Mouse (Mus musculus): ENCODE results near the gene Sacm1l.

Sacm1l gene

GRCm38 (mm10) chr9:123529392-123530157 lies at the start of gene Sacm1l:
Sacm1l (plus strand) TSS chr9:123529759.
- DNase-seq = peak; percentile 99

- DNase-seq = no peak
Measured at GRCm38 (mm10) chr9:123479876-123480252, 49.7 kb upstream of the Sacm1l start.

GRCm38 (mm10) chr9:123480253-123480921 lies 49.2 kb upstream of the Sacm1l start:
- peak; percentile 70 for DNase-seq

GRCm38 (mm10) chr9:123481136-123481535 lies 48.4 kb upstream of the Sacm1l start:
- no peak for DNase-seq

GRCm38 (mm10) chr9:123483598-123483997 lies 46.0 kb upstream of the Sacm1l start:
- DNase-seq = no peak

DNA sequence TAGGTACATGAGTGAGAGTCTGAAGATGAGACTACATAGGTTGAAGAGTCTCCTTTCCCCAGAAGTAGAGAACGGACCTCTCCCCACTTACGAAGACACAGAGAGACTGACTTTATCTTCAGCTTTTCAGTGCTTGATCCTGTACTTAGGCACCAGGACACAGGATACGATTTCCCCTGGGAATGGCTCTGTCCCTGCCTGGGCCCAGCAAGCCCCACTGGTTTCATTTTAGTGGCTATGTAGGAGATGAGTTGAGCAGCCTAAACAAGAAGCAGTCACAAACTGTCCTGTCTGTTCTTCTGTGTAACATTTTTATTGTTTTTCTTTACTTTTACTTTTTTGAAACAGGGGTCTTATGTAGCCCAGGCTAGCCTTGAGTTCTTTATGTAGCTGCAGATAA lies 44.7 kb upstream of the Sacm1l start:
- no peak for DNase-seq

DNA sequence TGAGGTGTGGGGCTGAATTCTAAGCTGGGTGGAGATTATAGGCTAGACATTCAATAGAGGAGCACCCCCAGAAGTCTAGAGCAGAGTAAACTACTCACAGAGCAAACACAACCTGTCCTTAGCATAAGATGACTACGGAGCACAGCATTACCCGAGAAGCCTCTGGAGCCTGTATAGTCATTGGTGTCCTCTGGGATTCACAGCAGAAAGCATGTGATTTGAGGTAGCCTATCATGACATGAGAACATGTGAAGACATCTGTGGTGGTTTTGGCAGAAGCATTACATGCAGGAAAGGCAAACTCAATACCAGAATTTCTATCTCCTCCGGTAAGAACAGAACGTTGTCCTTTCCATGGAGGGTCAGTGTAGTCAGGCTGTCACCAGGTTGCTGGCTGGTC lies 44.0 kb upstream of the Sacm1l start:
- DNase-seq = no peak

GRCm38 (mm10) chr9:123486635-123487034 lies 42.9 kb upstream of the Sacm1l start:
- no peak for DNase-seq

GRCm38 (mm10) chr9:123489073-123489472 lies 40.5 kb upstream of the Sacm1l start:
- no peak for DNase-seq

- no peak for DNase-seq
Measured at GRCm38 (mm10) chr9:123489727-123490343, 39.7 kb upstream of the Sacm1l start.

GRCm38 (mm10) chr9:123490930-123491329 lies 38.6 kb upstream of the Sacm1l start:
- no peak for DNase-seq

GRCm38 (mm10) chr9:123491917-123492585 lies 37.5 kb upstream of the Sacm1l start:
- DNase-seq = no peak

DNA sequence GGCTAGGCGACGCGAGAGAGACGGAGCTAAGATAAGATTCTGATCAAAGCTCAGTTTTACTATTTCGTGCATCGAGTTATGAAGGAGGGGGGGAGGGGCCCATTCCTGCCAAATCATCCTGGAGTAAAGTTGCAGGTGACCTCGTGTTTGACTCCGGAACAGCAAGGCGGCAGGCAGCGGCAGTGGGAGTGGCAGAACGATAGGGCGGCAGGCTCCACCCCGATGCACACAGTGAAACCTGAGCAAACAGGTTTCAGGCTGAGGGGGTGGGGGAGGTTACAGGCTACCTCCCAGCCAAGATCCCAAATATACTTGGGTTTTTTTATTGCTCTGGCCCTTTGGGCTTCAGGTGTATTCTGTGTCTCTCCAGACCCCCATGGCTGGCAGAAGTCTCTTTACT lies 32.9 kb upstream of the Sacm1l start:
- DNase-seq = peak; percentile 64

DNA sequence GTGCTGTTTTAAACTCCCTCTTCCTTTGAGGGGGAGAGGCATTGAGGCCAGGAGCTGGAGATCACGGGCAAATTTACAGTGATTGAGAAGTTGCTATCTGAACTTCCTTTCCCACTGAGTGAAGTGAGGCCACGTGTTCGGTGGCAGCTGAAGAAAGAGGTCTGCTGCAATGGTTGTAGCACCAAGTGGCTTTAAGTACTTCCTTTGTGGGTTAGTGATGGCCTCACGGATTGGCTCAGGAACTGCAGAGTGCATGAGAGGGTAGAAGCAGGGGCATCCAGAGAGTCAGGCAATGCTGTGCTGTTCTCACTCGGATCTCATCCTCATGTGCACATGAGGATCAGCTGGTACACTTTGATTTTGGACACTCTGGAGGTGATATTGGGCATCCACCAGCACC lies 31.7 kb upstream of the Sacm1l start:
- peak; percentile 73 for DNase-seq

- no peak for DNase-seq
Measured at GRCm38 (mm10) chr9:123500480-123500879, 29.1 kb upstream of the Sacm1l start.

DNA sequence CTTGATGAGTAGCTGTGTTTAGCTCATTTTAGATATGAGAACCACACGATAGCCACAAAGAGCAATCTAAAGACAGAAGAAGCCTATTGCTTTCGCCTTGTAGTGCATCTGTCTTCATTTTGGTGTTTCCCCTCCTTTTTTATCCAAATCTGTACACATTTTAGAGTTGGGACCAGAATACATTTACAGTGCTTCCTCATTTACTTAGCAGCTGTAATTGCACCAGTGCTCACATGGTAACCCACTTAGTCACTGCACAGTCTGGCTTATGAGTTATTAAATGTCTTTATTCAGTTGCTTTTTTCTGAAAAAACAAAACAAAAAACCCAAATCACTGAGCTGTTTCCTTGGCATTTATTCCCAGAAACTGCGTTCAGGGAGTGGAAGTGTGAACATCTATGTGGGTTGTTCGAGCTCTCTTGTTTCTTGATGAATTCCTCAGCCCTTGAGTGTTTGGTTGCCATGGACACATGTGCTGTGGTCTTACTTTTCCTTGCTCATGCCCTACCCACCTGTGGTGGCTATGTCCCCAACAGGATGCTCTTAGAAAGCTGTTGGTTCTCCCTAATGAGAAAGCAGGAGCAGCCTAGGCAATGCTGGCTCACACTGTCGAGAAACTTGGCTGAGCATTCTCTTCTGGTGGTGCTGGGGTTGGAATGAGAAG lies 26.3 kb upstream of the Sacm1l start:
- no peak for DNase-seq

DNA sequence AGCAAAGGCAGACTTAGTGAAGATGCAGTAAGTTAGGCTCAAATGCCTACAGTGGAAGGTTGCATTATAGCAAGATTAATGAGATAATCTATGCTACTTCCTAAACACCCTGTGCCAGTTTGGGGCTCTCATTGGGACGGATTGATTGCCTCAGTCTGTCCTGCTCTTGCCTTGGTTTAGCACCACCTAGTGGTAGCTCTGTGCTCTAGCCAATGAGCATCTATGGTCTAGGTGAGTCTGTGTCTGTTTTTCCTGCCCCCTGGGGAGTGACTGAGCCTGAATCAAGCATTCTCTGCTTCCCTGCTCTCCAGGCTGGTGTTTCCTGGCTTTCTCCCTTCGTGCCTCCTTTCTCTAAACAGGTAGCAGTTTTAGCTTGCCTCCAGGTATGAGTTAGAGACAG lies 25.2 kb upstream of the Sacm1l start:
- peak; percentile 87 for DNase-seq

- peak; percentile 45 for DNase-seq
Measured at GRCm38 (mm10) chr9:123505598-123505997, 24.0 kb upstream of the Sacm1l start.

DNA sequence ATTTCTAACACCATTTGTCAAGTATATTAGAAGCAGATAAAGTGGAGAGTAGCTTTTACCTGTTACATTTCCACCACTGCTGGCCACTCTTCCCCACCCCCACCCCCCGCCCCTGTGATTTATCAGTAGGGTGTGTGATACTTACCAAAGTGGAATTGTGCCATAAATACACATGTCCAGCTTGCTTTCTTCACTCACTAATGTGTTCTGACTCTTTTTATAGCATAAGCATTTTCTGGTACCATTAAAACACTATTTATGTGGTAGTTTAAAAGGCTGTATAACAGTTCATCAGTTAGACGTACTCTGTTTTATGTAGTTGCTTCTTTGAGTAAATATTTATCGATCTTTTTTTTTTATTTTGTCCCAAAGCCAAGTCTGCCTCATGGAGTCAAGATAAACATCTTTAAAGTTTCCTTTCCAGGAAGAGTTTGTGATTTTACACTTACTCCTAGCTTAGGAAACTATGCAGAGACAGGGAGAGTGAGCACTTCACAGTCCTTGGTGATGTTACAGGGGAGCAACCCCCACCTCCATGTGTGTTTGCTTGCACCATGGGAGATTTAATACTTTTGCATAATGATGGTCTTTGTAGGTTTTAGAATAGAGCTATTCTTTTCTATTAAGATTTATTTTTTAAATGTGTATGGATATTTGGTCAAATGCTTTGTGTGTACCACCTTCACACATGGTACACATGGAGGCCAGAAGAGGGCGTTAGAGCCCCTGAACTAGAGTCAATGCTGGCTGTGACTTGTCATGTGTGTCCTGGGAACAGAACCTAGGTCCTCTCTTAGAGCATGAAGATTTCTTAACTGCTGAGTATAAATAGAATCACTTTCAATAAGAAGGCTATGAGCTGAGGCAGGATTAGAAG lies 23.1 kb upstream of the Sacm1l start:
- DNase-seq = no peak

- DNase-seq = peak; percentile 57
Measured at GRCm38 (mm10) chr9:123507380-123507779, 22.2 kb upstream of the Sacm1l start.

GRCm38 (mm10) chr9:123508986-123509385 lies 20.6 kb upstream of the Sacm1l start:
- no peak for DNase-seq

Measured in lung, postnatal 36 days (tissue).